In the genomic region with DNA sequence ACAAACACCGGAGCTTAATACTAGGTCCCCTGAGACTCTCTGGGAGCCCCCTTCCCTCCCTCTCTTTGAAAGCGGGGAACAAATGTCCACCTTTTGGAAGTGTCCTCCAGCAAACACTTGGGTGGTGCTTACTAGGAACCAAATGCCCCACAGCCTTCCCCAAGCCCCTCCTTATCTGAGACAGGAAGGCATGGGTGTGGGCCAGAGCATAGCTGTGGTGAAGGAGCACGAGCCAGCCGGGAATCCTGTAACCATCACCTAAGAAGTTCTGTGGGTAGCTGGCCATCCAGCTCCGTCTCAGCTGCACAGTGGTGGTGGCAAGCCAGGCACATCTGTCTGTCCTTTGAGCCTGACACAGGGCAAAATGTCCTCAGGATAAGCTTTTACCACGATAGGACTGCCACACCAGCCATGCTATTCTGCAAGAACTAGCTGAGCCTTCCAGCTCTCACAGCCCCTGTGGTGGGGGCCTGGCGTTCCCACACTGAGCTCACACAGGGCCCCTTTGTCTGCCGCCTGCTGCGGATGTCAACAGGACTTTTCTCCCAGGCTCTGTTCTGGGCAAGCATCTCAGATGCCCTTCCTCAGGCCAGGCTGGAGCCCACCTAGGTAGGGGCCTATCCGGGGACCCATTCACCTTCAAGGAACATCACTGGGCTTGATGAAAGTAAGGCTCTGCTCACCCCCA, we compare ENCODE assay signal across 9 mouse cellular contexts. TPM values are rescaled to one million over a fixed set of nuclear protein-coding genes. Genes with fewer than 3 reads are reported as not detected.
A peak's percentile ranks its signal among the peaks of the same experiment; 100 is the strongest.
DNase-seq lines count a peak whose midpoint lies in the region; ATAC-seq and TF ChIP-seq lines count a peak whose summit lies in the region.
"Had no signal": no experiment of that assay in that cellular context is flagged by ENCODE, and none has a peak within 500 bp of the region (broad histone marks: within the 10 kb centered on the region; RNA-seq: fewer than 3 reads in every experiment).

No protein-coding gene starts in this region.

- DNase-seq in heart, adult 11 months: peak; percentile 96
- no peak for DNase-seq in heart, postnatal 4 days
- no peak for DNase-seq in lung, postnatal 36 days
- no peak for DNase-seq in hindbrain, embryonic 14.5 days (ENCODE audit: low spot score)
- DNase-seq in thymus, adult 18-20 months: no peak
- no peak for DNase-seq in thymus, adult 2 months

- no peak for ATAC-seq in lung, embryonic 16.5 days (ENCODE audit: low read depth)
- ATAC-seq in hindbrain, embryonic 14.5 days (ENCODE audit: low FRiP score): no peak
- ATAC-seq in neural tube, embryonic 14.5 days (ENCODE audit: low read depth): no peak

- no peaks in the 10 kb centered on the region for H3K9me3 ChIP-seq in lung, embryonic 16.5 days (ENCODE audit: control insufficient read depth, low read length)
- no peaks in the 10 kb centered on the region for H3K9me3 ChIP-seq in hindbrain, embryonic 14.5 days (ENCODE audit: control insufficient read depth, low read length)
- H3K9me3 ChIP-seq in neural tube, embryonic 14.5 days (ENCODE audit: control insufficient read depth, low read length): no peaks in the 10 kb centered on the region

- TF ChIP-seq POLR2A in thymus, adult 2 months (IDR thresholded peaks at IDR 0.05; ENCODE audit: control insufficient read depth, extremely low read depth, insufficient read depth, low read length, poor library complexity): no peak

- no peaks in the 10 kb centered on the region for H3K36me3 ChIP-seq in lung, embryonic 16.5 days (ENCODE audit: control insufficient read depth, insufficient read depth, low read length)
- no peaks in the 10 kb centered on the region for H3K36me3 ChIP-seq in hindbrain, embryonic 14.5 days (replicated peaks; ENCODE audit: control insufficient read depth, insufficient read depth)
- H3K36me3 ChIP-seq in neural tube, embryonic 14.5 days (ENCODE audit: control insufficient read depth, insufficient read depth, low read length): no peaks in the 10 kb centered on the region
- H3K36me3 ChIP-seq in thymus, adult 2 months (ENCODE audit: control insufficient read depth, insufficient read depth, low read length): no peaks in the 10 kb centered on the region

- no peak for TF ChIP-seq CTCF in thymus, adult 2 months (IDR thresholded peaks at IDR 0.05; ENCODE audit: borderline replicate concordance, control insufficient read depth, extremely low read depth, insufficient read depth, low read length, poor library complexity)

- no peak overlapping the region for H3K4me3 ChIP-seq in lung, embryonic 16.5 days (ENCODE audit: low read length)
- no peak overlapping the region for H3K4me3 ChIP-seq in hindbrain, embryonic 14.5 days (replicated peaks; ENCODE audit: low read length)
- H3K4me3 ChIP-seq in neural tube, embryonic 14.5 days (ENCODE audit: low read depth, low read length): no peak overlapping the region
- no peak overlapping the region for H3K4me3 ChIP-seq in thymus, adult 2 months (ENCODE audit: control insufficient read depth, insufficient read depth, low read length)

- H3K4me2 ChIP-seq in lung, embryonic 16.5 days (ENCODE audit: low read depth, low read length): no peak overlapping the region
- peak overlapping the region; percentile 31 for H3K4me2 ChIP-seq in hindbrain, embryonic 14.5 days (replicated peaks)
- H3K4me2 ChIP-seq in neural tube, embryonic 14.5 days (ENCODE audit: low read depth, low read length): peak overlapping the region; percentile 15; the same call in 1 of the 2 replicates

- WGBS in lung, embryonic 16.5 days: 24% methylated on average over 10 of the region's 10 CpGs
- WGBS in hindbrain, embryonic 14.5 days: 18% methylated on average over 10 of the region's 10 CpGs
- WGBS in neural tube, embryonic 14.5 days: 17% methylated on average over 10 of the region's 10 CpGs
- WGBS in thymus, adult 2 months: 62% methylated on average over 10 of the region's 10 CpGs

- H3K9ac ChIP-seq in lung, embryonic 16.5 days (ENCODE audit: low read length): 0 out of 2 replicates have a peak overlapping the region, but pooled peaks have one; percentile 1
- H3K9ac ChIP-seq in hindbrain, embryonic 14.5 days: no peak overlapping the region
- no peak overlapping the region for H3K9ac ChIP-seq in neural tube, embryonic 14.5 days (replicated peaks; ENCODE audit: low read depth, low read length)

- H3K4me1 ChIP-seq in lung, embryonic 16.5 days (replicated peaks; ENCODE audit: control insufficient read depth, insufficient read depth, low read length): peaks cover 30% of the 10 kb centered on the region
- H3K4me1 ChIP-seq in hindbrain, embryonic 14.5 days (replicated peaks; ENCODE audit: control insufficient read depth, insufficient read depth, low read length): peaks cover 54% of the 10 kb centered on the region; the same call in 1 of the 2 replicates
- H3K4me1 ChIP-seq in neural tube, embryonic 14.5 days (ENCODE audit: control insufficient read depth, insufficient read depth, low read length): peaks cover 20% of the 10 kb centered on the region
- H3K4me1 ChIP-seq in thymus, adult 2 months (replicated peaks; ENCODE audit: control insufficient read depth, insufficient read depth, low read length): peaks cover 20% of the 10 kb centered on the region

- peaks cover 20% of the 10 kb centered on the region for H3K27me3 ChIP-seq in lung, embryonic 16.5 days (ENCODE audit: control insufficient read depth, insufficient read depth, low read depth, low read length)
- H3K27me3 ChIP-seq in hindbrain, embryonic 14.5 days (ENCODE audit: control insufficient read depth, insufficient read depth, low read length): no peaks in the 10 kb centered on the region
- no peaks in the 10 kb centered on the region for H3K27me3 ChIP-seq in neural tube, embryonic 14.5 days (ENCODE audit: control insufficient read depth, insufficient read depth, low read length)
- H3K27me3 ChIP-seq in thymus, adult 2 months (ENCODE audit: control insufficient read depth, insufficient read depth, low read length): no peaks in the 10 kb centered on the region

- peak overlapping the region; percentile 68; the same call in 1 of the 2 replicates for H3K27ac ChIP-seq in lung, embryonic 16.5 days (ENCODE audit: low read length)
- H3K27ac ChIP-seq in hindbrain, embryonic 14.5 days: peak overlapping the region; percentile 81
- H3K27ac ChIP-seq in neural tube, embryonic 14.5 days (ENCODE audit: low read depth, low read length): peak overlapping the region; percentile 69
- H3K27ac ChIP-seq in thymus, adult 2 months (ENCODE audit: control insufficient read depth, insufficient read depth, low read length): no peak overlapping the region

RNA-seq across cellular contexts. Expression of gene Nrarp, which starts 2.1 kb away (rescaled TPM):
- 10 to 100 TPM; 31.2 to 33.4 TPM for total RNA-seq in heart, postnatal 4 days (2021)
- 9.8 and 10.0 TPM in 2 replicates for polyA plus RNA-seq in lung, embryonic 16.5 days (2015; fragmentation: Nextera tagmentation; extraction: Ambion mirVana)
- 15.6 and 19.9 TPM in 2 replicates for polyA plus RNA-seq in hindbrain, embryonic 14.5 days (2014; fragmentation: Nextera tagmentation; extraction: Ambion mirVana)
- 10.7 and 15.1 TPM in 2 replicates for polyA plus RNA-seq in neural tube, embryonic 14.5 days (2014; fragmentation: Nextera tagmentation; extraction: Ambion mirVana)
- polyA plus RNA-seq in thymus, adult 2 months (2012; rRNA removed): 13.7 and 16.9 TPM in 2 replicates

RNA-seq across cellular contexts. Expression of gene Tor4a, which starts 18.3 kb away (rescaled TPM):
- 1 to 10 TPM; 4.4 to 5.8 TPM for total RNA-seq in heart, postnatal 4 days (2021)
- 10.0 and 12.5 TPM in 2 replicates for polyA plus RNA-seq in lung, embryonic 16.5 days (2015; fragmentation: Nextera tagmentation; extraction: Ambion mirVana)
- polyA plus RNA-seq in hindbrain, embryonic 14.5 days (2014; fragmentation: Nextera tagmentation; extraction: Ambion mirVana): 2.0 and 2.2 TPM in 2 replicates
- 0.88 and 1.4 TPM in 2 replicates for polyA plus RNA-seq in neural tube, embryonic 14.5 days (2014; fragmentation: Nextera tagmentation; extraction: Ambion mirVana)
- polyA plus RNA-seq in thymus, adult 2 months (2012; rRNA removed): 90.6 and 94.7 TPM in 2 replicates

RNA-seq across cellular contexts. Expression of gene Nelfb, which starts 32.9 kb away (rescaled TPM):
- total RNA-seq in heart, postnatal 4 days (2021): 10 to 100 TPM; 43.4 to 44.5 TPM
- 112 and 113 TPM in 2 replicates for polyA plus RNA-seq in lung, embryonic 16.5 days (2015; fragmentation: Nextera tagmentation; extraction: Ambion mirVana)
- polyA plus RNA-seq in hindbrain, embryonic 14.5 days (2014; fragmentation: Nextera tagmentation; extraction: Ambion mirVana): 88.0 and 91.6 TPM in 2 replicates
- polyA plus RNA-seq in neural tube, embryonic 14.5 days (2014; fragmentation: Nextera tagmentation; extraction: Ambion mirVana): 74.7 and 86.2 TPM in 2 replicates
- polyA plus RNA-seq in thymus, adult 2 months (2012; rRNA removed): 105 and 115 TPM in 2 replicates

RNA-seq across cellular contexts. Expression of gene Stpg3, which starts 36.0 kb away (rescaled TPM):
- not detected for total RNA-seq in heart, postnatal 4 days (2021)
- polyA plus RNA-seq in lung, embryonic 16.5 days (2015; fragmentation: Nextera tagmentation; extraction: Ambion mirVana): 0.15 TPM in 1 of 2 replicates, not detected in the other
- not detected in 2 replicates for polyA plus RNA-seq in hindbrain, embryonic 14.5 days (2014; fragmentation: Nextera tagmentation; extraction: Ambion mirVana)
- polyA plus RNA-seq in neural tube, embryonic 14.5 days (2014; fragmentation: Nextera tagmentation; extraction: Ambion mirVana): not detected in 2 replicates
- 0.12 TPM in 1 of 2 replicates, not detected in the other for polyA plus RNA-seq in thymus, adult 2 months (2012; rRNA removed)
- total RNA-seq: gastrocnemius, postnatal 4 days had no signal

RNA-seq across cellular contexts. Expression of gene Fam166a, which starts 40.1 kb away (rescaled TPM):
- total RNA-seq in heart, postnatal 4 days (2021): not detected
- 0.68 TPM in 1 of 2 replicates, not detected in the other for polyA plus RNA-seq in lung, embryonic 16.5 days (2015; fragmentation: Nextera tagmentation; extraction: Ambion mirVana)
- polyA plus RNA-seq in hindbrain, embryonic 14.5 days (2014; fragmentation: Nextera tagmentation; extraction: Ambion mirVana): not detected in 2 replicates
- 0.91 TPM in 1 of 2 replicates, not detected in the other for polyA plus RNA-seq in neural tube, embryonic 14.5 days (2014; fragmentation: Nextera tagmentation; extraction: Ambion mirVana)
- polyA plus RNA-seq in thymus, adult 2 months (2012; rRNA removed): 0.11 and 0.12 TPM in 2 replicates
